Mouse (Mus musculus): ENCODE measurements around the gene Alox5. TPM values are rescaled to one million over a fixed set of nuclear protein-coding genes. Genes with fewer than 3 reads are reported as not detected.

The Alox5 gene
- total RNA-seq, 2 experiments from 2014 or later = 0.77 to 1.0 TPM

- no peak overlapping the region for H3K4me3 ChIP-seq
- TF ChIP-seq CTCF (conservative IDR thresholded peaks at IDR 0.05) = no peak
- no peak overlapping the region for H3K27ac ChIP-seq
- DNase-seq (ENCODE audit: low spot score in 2 of 2) = no peak
These were observed 48.2 kb downstream of the Alox5 start for GRCm38 (mm10) chr6:116412546-116413325.

GRCm38 (mm10) chr6:116411716-116412115 is 49.3 kb downstream of the Alox5 start:
- DNase-seq (ENCODE audit: low spot score in 2 of 2) = no peak
- no peak for TF ChIP-seq CTCF (conservative IDR thresholded peaks at IDR 0.05)

GRCm38 (mm10) chr6:116410436-116410835 is 50.5 kb downstream of the Alox5 start:
- H3K27ac ChIP-seq = no peak overlapping the region
- no peak for DNase-seq (ENCODE audit: low spot score in 2 of 2)
- TF ChIP-seq CTCF (conservative IDR thresholded peaks at IDR 0.05) = no peak
- no peak overlapping the region for H3K4me3 ChIP-seq

More at GRCm38 (mm10) chr6:116411716-116412115, 49.3 kb downstream of the Alox5 start:
- no peak overlapping the region for H3K4me3 ChIP-seq
- H3K27ac ChIP-seq = no peak overlapping the region

GRCm38 (mm10) chr6:116407956-116408657 is 52.9 kb downstream of the Alox5 start:
- no peak overlapping the region for H3K27ac ChIP-seq
- TF ChIP-seq CTCF (conservative IDR thresholded peaks at IDR 0.05) = no peak

GRCm38 (mm10) chr6:116407216-116407615 is 53.8 kb downstream of the Alox5 start:
- no peak overlapping the region for H3K4me3 ChIP-seq
- H3K27ac ChIP-seq = no peak overlapping the region
- TF ChIP-seq CTCF (conservative IDR thresholded peaks at IDR 0.05) = no peak
- DNase-seq (ENCODE audit: low spot score in 2 of 2) = no peak

More at GRCm38 (mm10) chr6:116407956-116408657, 52.9 kb downstream of the Alox5 start:
- DNase-seq (ENCODE audit: low spot score in 2 of 2) = no peak
- no peak overlapping the region for H3K4me3 ChIP-seq

- no peak for TF ChIP-seq CTCF (conservative IDR thresholded peaks at IDR 0.05)
- DNase-seq (ENCODE audit: low spot score in 2 of 2) = no peak
- H3K4me3 ChIP-seq = no peak overlapping the region
- no peak overlapping the region for H3K27ac ChIP-seq
These were observed 54.3 kb downstream of the Alox5 start for GRCm38 (mm10) chr6:116406680-116407079.

GRCm38 (mm10) chr6:116406152-116406551 is 54.8 kb downstream of the Alox5 start:
- no peak for DNase-seq (ENCODE audit: low spot score in 2 of 2)

GRCm38 (mm10) chr6:116405715-116406114 is 55.3 kb downstream of the Alox5 start:
- 0 out of 2 replicates have a peak overlapping the region, but pooled peaks have one; percentile 6 for H3K27ac ChIP-seq
- no peak overlapping the region for H3K4me3 ChIP-seq
- no peak for DNase-seq (ENCODE audit: low spot score in 2 of 2)
- no peak for TF ChIP-seq CTCF (conservative IDR thresholded peaks at IDR 0.05)

More at GRCm38 (mm10) chr6:116406152-116406551, 54.8 kb downstream of the Alox5 start:
- no peak for TF ChIP-seq CTCF (conservative IDR thresholded peaks at IDR 0.05)
- no peak overlapping the region for H3K4me3 ChIP-seq
- H3K27ac ChIP-seq = no peak overlapping the region

GRCm38 (mm10) chr6:116405243-116405642 is 55.7 kb downstream of the Alox5 start:
- TF ChIP-seq CTCF (conservative IDR thresholded peaks at IDR 0.05) = no peak
- H3K27ac ChIP-seq = 0 out of 2 replicates have a peak overlapping the region, but pooled peaks have one; percentile 6
- H3K4me3 ChIP-seq = no peak overlapping the region
- no peak for DNase-seq (ENCODE audit: low spot score in 2 of 2)

GRCm38 (mm10) chr6:116402426-116402825 is 58.6 kb downstream of the Alox5 start:
- H3K27ac ChIP-seq = no peak overlapping the region
- DNase-seq (ENCODE audit: low spot score in 2 of 2) = no peak

GRCm38 (mm10) chr6:116401746-116402423 is 59.1 kb downstream of the Alox5 start:
- H3K4me3 ChIP-seq = no peak overlapping the region
- no peak for DNase-seq (ENCODE audit: low spot score in 2 of 2)

More at GRCm38 (mm10) chr6:116402426-116402825, 58.6 kb downstream of the Alox5 start:
- no peak for TF ChIP-seq CTCF (conservative IDR thresholded peaks at IDR 0.05)
- H3K4me3 ChIP-seq = no peak overlapping the region

GRCm38 (mm10) chr6:116398136-116398535 is 62.8 kb downstream of the Alox5 start:
- TF ChIP-seq CTCF (conservative IDR thresholded peaks at IDR 0.05) = no peak
- Histone ChIP-seq H3K27ac (peak overlapping the region; percentile 43; the same call in 1 of the 2 replicates), H3K4me3 (no peak overlapping the region)
- no peak for DNase-seq (ENCODE audit: low spot score in 2 of 2)

More at GRCm38 (mm10) chr6:116401746-116402423, 59.1 kb downstream of the Alox5 start:
- no peak overlapping the region for H3K27ac ChIP-seq
- no peak for TF ChIP-seq CTCF (conservative IDR thresholded peaks at IDR 0.05)

GRCm38 (mm10) chr6:116397621-116398020 is 63.4 kb downstream of the Alox5 start:
- no peak for TF ChIP-seq CTCF (conservative IDR thresholded peaks at IDR 0.05)
- peak overlapping the region; percentile 43; the same call in 1 of the 2 replicates for H3K27ac ChIP-seq
- no peak for DNase-seq (ENCODE audit: low spot score in 2 of 2)
- H3K4me3 ChIP-seq = no peak overlapping the region

Measured in layer of hippocampus, adult 2 months (tissue).